Mouse (Mus musculus) cortical plate, adult 2 months (tissue): ENCODE measurements at regions not wholly inside any gene's neighbourhood (a gene's known extent, or its start where the extent isn't known, plus 50 kb on each side); places are given as distances from the start of the nearest gene placed in this dataset.

Experiments used
- H3K27ac ChIP-seq: fragments of 200-500 bp; 2 replicates; pipeline ENCODE4 v1.5.1; 2012; ENCODE audit warnings: low read length, control low read depth, inconsistent platforms; ENCODE audit not compliant: insufficient read depth
- H3K4me1 ChIP-seq: fragments of 200-500 bp; 2 replicates; pipeline ENCODE4 v1.6.1; 2011; ENCODE audit warnings: low read length; ENCODE audit not compliant: control insufficient read depth, insufficient read depth
- H3K4me3 ChIP-seq: fragments of 200-500 bp; 2 replicates; pipeline ENCODE4 v1.5.1; 2011; ENCODE audit warnings: mild to moderate bottlenecking, low read length, control low read depth; ENCODE audit not compliant: insufficient read depth
- CTCF ChIP-seq: fragments of 200-500 bp; IDR thresholded peaks from 2 replicates; pipeline ENCODE4 v1.5.1; 2011; ENCODE audit warnings: mild to moderate bottlenecking, control low read depth, low read length; ENCODE audit not compliant: insufficient read depth; ENCODE audit errors: extremely low read depth
- POLR2A ChIP-seq: fragments of 200-500 bp; IDR thresholded peaks from 2 replicates; pipeline ENCODE4 v1.6.1; 2011; ENCODE audit warnings: mild to moderate bottlenecking, low read length, control low read depth; ENCODE audit not compliant: insufficient read depth; ENCODE audit errors: extremely low read depth

GRCm38 (mm10) chr15:62214300-62214699, 1291.5 kb upstream of the A1bg start:
- TF ChIP-seq POLR2A (no peak), CTCF (no peak)

DNA sequence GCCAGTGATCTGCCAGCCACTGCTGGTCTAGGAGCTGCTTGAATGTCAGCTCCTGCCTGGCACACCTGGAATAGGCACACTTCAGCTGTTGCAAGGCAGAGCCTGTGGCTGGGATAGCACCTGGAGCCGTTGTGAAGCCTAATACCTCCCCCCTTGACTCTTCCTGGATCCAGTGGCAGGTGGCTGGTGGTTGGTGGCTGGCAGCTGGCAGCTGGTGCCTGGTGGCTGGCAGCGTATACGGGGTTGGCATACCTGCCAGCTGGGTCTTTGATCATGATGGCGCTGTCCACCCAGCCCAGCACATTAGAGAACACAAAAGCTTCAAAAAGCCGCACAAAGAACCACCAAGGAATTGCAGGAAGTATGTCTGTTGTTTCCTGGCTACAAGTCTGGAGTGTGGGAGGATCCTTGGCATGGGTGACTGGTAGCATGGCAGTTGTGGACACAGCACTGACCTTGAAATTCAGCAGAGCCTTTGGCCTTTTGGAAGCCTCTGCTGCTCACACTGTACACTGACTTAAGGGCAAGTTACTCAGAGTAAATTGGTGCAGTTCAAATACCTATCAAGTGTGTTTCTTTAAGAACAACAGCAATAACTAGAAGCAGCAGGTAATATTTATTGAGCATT, 1289.6 kb upstream of the A1bg start:
- no peak overlapping the region for H3K27ac ChIP-seq
- no peak for TF ChIP-seq POLR2A
- no peak for TF ChIP-seq CTCF
- H3K4me1 ChIP-seq = no peaks in the 10 kb centered on the region
- no peak overlapping the region for H3K4me3 ChIP-seq

More at GRCm38 (mm10) chr15:62214300-62214699, 1291.5 kb upstream of the A1bg start:
- H3K4me3 ChIP-seq = no peak overlapping the region
- no peaks in the 10 kb centered on the region for H3K4me1 ChIP-seq
- no peak overlapping the region for H3K27ac ChIP-seq

GRCm38 (mm10) chr15:62209881-62210481, 1287.2 kb upstream of the A1bg start:
- H3K27ac ChIP-seq = no peak overlapping the region
- TF ChIP-seq CTCF (no peak), POLR2A (no peak)
- H3K4me1 ChIP-seq = 0 out of 2 replicates have a peak, but pooled peaks cover 1% of the 10 kb centered on the region
- H3K4me3 ChIP-seq = no peak overlapping the region

- no peak overlapping the region for H3K27ac ChIP-seq
- TF ChIP-seq CTCF (no peak), POLR2A (no peak)
- 0 out of 2 replicates have a peak, but pooled peaks cover 1% of the 10 kb centered on the region for H3K4me1 ChIP-seq
- no peak overlapping the region for H3K4me3 ChIP-seq
Measured at GRCm38 (mm10) chr15:62209296-62209695, 1286.5 kb upstream of the A1bg start.

DNA sequence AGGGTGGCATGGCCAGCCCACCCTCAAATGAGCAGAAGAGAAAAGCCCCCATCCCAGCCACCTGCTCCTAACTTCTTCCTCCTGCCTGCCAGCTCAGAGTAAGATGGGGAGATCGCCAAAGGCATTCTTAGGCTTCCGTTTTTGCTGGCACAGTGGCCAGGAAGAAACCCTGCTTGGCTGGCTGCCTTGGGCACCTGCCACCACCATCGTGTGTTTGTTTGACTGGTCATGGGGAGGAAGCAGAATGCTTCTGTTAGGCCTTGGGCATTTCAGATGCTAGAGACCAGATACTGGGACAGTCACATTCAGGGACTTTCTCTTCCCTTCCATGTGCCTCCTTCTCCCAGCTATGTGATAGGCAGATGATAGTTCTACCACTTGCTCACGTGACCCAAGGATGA, 1283.7 kb upstream of the A1bg start:
- H3K27ac ChIP-seq = no peak overlapping the region
- H3K4me3 ChIP-seq = no peak overlapping the region
- TF ChIP-seq POLR2A (no peak), CTCF (no peak)
- H3K4me1 ChIP-seq = 0 out of 2 replicates have a peak, but pooled peaks cover 1% of the 10 kb centered on the region

- TF ChIP-seq CTCF (no peak), POLR2A (no peak)
Measured at GRCm38 (mm10) chr15:62203951-62204905, 1281.4 kb upstream of the A1bg start.

GRCm38 (mm10) chr15:62202781-62203375, 1280.1 kb upstream of the A1bg start:
- no peak overlapping the region for H3K27ac ChIP-seq
- TF ChIP-seq POLR2A = no peak
- no peak for TF ChIP-seq CTCF
- H3K4me3 ChIP-seq = no peak overlapping the region
- H3K4me1 ChIP-seq = 0 out of 2 replicates have a peak, but pooled peaks cover 1% of the 10 kb centered on the region

More at GRCm38 (mm10) chr15:62203951-62204905, 1281.4 kb upstream of the A1bg start:
- 0 out of 2 replicates have a peak, but pooled peaks cover 1% of the 10 kb centered on the region for H3K4me1 ChIP-seq
- no peak overlapping the region for H3K27ac ChIP-seq
- no peak overlapping the region for H3K4me3 ChIP-seq

DNA sequence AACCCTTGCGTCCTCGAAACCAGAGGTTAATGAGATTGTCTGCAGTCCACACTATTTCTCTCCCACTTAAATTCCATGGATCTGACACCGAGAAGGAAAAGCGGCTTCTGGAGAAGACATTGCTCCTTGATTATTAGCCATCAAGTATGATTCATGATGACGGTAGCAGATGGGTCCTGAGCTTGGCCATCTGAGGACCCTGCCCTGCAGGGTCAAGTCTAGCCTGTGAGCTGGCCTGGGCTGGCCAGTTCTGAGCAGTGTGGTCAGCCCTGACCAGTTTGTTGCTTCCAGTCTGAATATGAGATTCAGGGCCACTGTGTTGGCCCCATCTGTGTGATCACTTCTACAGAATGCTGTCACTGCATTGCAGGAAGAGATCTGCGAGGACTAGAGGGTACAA, 1275.9 kb upstream of the A1bg start:
- H3K4me1 ChIP-seq = no peaks in the 10 kb centered on the region
- no peak overlapping the region for H3K27ac ChIP-seq
- no peak overlapping the region for H3K4me3 ChIP-seq
- TF ChIP-seq POLR2A = no peak
- TF ChIP-seq CTCF = no peak

DNA sequence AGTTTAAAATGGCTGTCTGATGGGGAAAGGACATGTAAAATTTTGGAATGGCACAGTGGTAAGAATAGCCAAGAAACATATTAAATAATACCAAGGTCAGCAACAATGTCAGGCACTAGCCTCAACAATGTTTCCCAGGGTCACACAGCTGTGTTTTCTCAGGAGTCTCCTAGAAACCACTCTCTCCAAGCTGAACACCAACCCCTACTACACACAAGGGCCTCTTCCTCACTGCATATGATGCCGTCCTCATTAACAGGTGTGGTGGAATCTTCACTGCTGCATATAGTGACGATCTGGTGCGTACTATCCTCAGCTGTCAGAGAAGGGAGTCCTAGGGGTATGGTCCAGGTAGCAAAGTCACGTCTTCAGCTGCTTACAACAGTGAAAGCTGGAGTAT, 1275.4 kb upstream of the A1bg start:
- TF ChIP-seq CTCF (no peak), POLR2A (no peak)
- H3K27ac ChIP-seq = no peak overlapping the region
- H3K4me1 ChIP-seq = no peaks in the 10 kb centered on the region
- no peak overlapping the region for H3K4me3 ChIP-seq

- no peak for TF ChIP-seq CTCF
- TF ChIP-seq POLR2A = no peak
- H3K4me3 ChIP-seq = no peak overlapping the region
- no peaks in the 10 kb centered on the region for H3K4me1 ChIP-seq
- no peak overlapping the region for H3K27ac ChIP-seq
Measured at GRCm38 (mm10) chr15:62195440-62195839, 1272.6 kb upstream of the A1bg start.
